Mouse (Mus musculus) hindbrain, embryonic 16.5 days (tissue): ENCODE results near the gene Kcnip1. TPM values are rescaled to one million over a fixed set of nuclear protein-coding genes. Genes with fewer than 3 reads are reported as not detected.

Source experiments
- ATAC-seq: fragments of 200-750 bp; cut with Nextera tagmentation; 2 replicates; pipeline ENCODE4 v1.8.0; 2017; ENCODE audit warnings: moderate TSS enrichment, moderate library complexity
- H3K27ac ChIP-seq: fragments of 300-500 bp; sonication (generic); 2 replicates; pipeline ENCODE4 v1.5.1; 2014; ENCODE audit warnings: low read depth, mild to moderate bottlenecking, control low read depth, low read length, moderate library complexity
- H3K27me3 ChIP-seq: fragments of 300-500 bp; sonication (generic); replicated peaks from 2 replicates; pipeline ENCODE4 v1.6.1; 2014; ENCODE audit warnings: low read length; ENCODE audit not compliant: control insufficient read depth, insufficient read depth
- H3K36me3 ChIP-seq: fragments of 300-500 bp; sonication (generic); 2 replicates; pipeline ENCODE4 v1.6.1; 2014; ENCODE audit warnings: mild to moderate bottlenecking, low read length, moderate library complexity, mixed read lengths; ENCODE audit not compliant: control insufficient read depth, insufficient read depth
- H3K4me1 ChIP-seq: fragments of 300-500 bp; sonication (generic); 2 replicates; pipeline ENCODE4 v1.6.1; 2014; ENCODE audit warnings: low read depth, low read length; ENCODE audit not compliant: control insufficient read depth, insufficient read depth
- H3K4me2 ChIP-seq: fragments of 300-500 bp; sonication (generic); 2 replicates; pipeline ENCODE4 v1.6.1; 2014; ENCODE audit warnings: mild to moderate bottlenecking, low read length, control low read depth, moderate library complexity
- H3K4me3 ChIP-seq: fragments of 300-500 bp; sonication (generic); 2 replicates; pipeline ENCODE4 v1.5.1; 2014; ENCODE audit warnings: mild to moderate bottlenecking, low read length, control low read depth, moderate library complexity
- H3K9ac ChIP-seq: fragments of 300-500 bp; sonication (generic); 2 replicates; pipeline ENCODE4 v1.6.1; 2014; ENCODE audit warnings: low read depth, mild to moderate bottlenecking, control low read depth, low read length, moderate library complexity
- H3K9me3 ChIP-seq: fragments of 300-500 bp; sonication (generic); 2 replicates; pipeline ENCODE4 v1.6.1; 2014; ENCODE audit warnings: mild to moderate bottlenecking, low read length, moderate library complexity; ENCODE audit not compliant: control insufficient read depth
- whole genome bisulfite sequencing: fragments of 180-500 bp; shearing (Covaris S2); extraction: QIAGEN DNeasy Blood & Tissue Kit; methylation state at CpG from one replicate; pipeline ENCODE4 v1.1.7; 2014; 5-methylcytosine and 5-hydroxymethylcytosine counted together
- polyA plus RNA-seq: library from polyadenylated mRNA; unstranded; fragments of >200 nt; fragmentation: Nextera tagmentation; extraction: Ambion mirVana; gene quantifications from 2 replicates; pipeline ENCODE4 v1.2.1, GENCODE M21; 2015

Kcnip1 gene
- polyA plus RNA-seq, 1 experiment from 2014 or later: 146 TPM

- H3K27me3 ChIP-seq: no peaks in the 10 kb centered on the region
- H3K9ac ChIP-seq: no peak overlapping the region
- no peak for ATAC-seq
- no peak overlapping the region for H3K4me2 ChIP-seq
- no peak overlapping the region for H3K4me3 ChIP-seq
- H3K27ac ChIP-seq: no peak overlapping the region
- H3K36me3 ChIP-seq: no peaks in the 10 kb centered on the region
- no peaks in the 10 kb centered on the region for H3K9me3 ChIP-seq
- no peaks in the 10 kb centered on the region for H3K4me1 ChIP-seq
- 85% methylated on average over 4 of the region's 4 CpGs for WGBS
These were observed 17.9 kb upstream of the Kcnip1 start for GRCm38 (mm10) chr11:34010859-34011172.

GRCm38 (mm10) chr11:34010133-34010858 is 17.3 kb upstream of the Kcnip1 start:
- WGBS: 64% methylated on average over 7 of the region's 7 CpGs
- Histone ChIP-seq H3K4me3 (no peak overlapping the region), H3K4me2 (no peak overlapping the region), H3K27ac (no peak overlapping the region), H3K9me3 (no peaks in the 10 kb centered on the region), H3K4me1 (no peaks in the 10 kb centered on the region), H3K9ac (no peak overlapping the region), H3K27me3 (no peaks in the 10 kb centered on the region), H3K36me3 (no peaks in the 10 kb centered on the region)
- ATAC-seq: 0 out of 2 replicates have a peak, but pooled peaks have one; percentile 14

DNA sequence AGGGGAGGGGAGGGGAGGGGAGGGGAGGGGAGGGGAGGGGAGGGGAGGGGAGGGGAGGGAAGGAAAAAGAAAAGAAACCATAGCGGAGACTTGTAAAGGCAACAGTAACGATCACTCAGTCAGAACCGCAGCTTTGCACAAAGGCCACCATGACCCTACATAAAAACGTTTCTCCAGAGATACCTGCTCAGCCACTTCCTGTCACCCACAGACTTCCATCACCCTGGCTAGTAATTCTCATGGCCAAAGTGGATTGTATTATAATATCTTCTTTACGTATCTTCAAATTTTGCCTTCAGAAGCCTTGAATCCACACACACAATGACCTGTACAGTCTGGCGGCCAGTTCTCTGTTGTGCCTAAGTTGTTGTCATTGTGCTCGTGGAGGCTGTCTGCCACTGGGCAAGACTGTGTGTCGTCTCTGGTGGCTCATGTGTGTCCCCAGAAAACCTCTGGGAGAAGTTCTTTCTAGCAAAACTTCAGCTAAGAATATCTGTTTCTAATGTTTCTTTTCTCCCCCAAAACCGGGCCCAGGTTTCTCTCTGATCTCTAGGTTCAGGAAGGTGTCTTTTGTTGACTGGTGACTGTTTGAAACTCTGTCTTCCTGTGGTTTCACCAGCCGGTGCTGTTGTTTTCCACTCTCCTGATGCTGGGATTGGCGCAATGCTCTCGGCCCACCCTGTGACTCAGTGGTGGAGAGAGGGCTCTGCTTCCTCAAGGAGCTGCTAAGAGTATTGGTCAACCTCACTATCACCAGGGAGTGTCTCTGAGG is 16.6 kb upstream of the Kcnip1 start:
- no peaks in the 10 kb centered on the region for H3K4me1 ChIP-seq
- no peaks in the 10 kb centered on the region for H3K27me3 ChIP-seq
- WGBS: 73% methylated on average over 12 of the region's 12 CpGs
- H3K4me2 ChIP-seq: no peak overlapping the region
- H3K9ac ChIP-seq: no peak overlapping the region
- no peak overlapping the region for H3K27ac ChIP-seq
- H3K4me3 ChIP-seq: no peak overlapping the region
- no peaks in the 10 kb centered on the region for H3K36me3 ChIP-seq
- no peak for ATAC-seq
- no peaks in the 10 kb centered on the region for H3K9me3 ChIP-seq

GRCm38 (mm10) chr11:34008702-34009101 is 15.8 kb upstream of the Kcnip1 start:
- Histone ChIP-seq H3K36me3 (no peaks in the 10 kb centered on the region), H3K9ac (no peak overlapping the region), H3K9me3 (no peaks in the 10 kb centered on the region), H3K27ac (no peak overlapping the region), H3K4me2 (no peak overlapping the region), H3K4me1 (no peaks in the 10 kb centered on the region), H3K27me3 (no peaks in the 10 kb centered on the region), H3K4me3 (no peak overlapping the region)
- 45% methylated on average over 9 of the region's 9 CpGs for WGBS
- ATAC-seq: 0 out of 2 replicates have a peak, but pooled peaks have one; percentile 40

DNA sequence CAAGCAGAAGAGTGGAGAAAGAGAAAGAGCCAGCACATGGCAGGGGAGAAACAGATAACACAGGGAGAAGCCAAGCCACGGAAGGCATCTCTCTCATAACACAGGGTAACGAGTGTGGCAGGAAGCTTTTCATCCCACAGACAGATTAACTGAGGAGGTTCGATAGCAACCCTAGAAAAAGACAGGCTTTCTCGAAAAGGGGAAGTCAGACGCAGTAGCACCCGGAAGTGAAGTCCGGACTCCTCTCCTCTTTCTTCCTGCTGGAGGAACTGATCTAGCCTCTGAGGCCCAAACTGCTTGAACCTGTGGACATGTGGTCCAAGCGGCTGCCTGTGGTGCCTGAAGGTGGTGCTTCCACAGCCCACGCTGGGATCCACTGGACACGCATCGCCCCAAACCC is 15.3 kb upstream of the Kcnip1 start:
- Histone ChIP-seq H3K27ac (no peak overlapping the region), H3K27me3 (no peaks in the 10 kb centered on the region), H3K9me3 (no peaks in the 10 kb centered on the region), H3K9ac (no peak overlapping the region), H3K4me1 (no peaks in the 10 kb centered on the region), H3K4me2 (no peak overlapping the region), H3K36me3 (no peaks in the 10 kb centered on the region), H3K4me3 (no peak overlapping the region)
- WGBS: 88% methylated on average over 11 of the region's 11 CpGs
- ATAC-seq: 0 out of 2 replicates have a peak, but pooled peaks have one; percentile 25

DNA sequence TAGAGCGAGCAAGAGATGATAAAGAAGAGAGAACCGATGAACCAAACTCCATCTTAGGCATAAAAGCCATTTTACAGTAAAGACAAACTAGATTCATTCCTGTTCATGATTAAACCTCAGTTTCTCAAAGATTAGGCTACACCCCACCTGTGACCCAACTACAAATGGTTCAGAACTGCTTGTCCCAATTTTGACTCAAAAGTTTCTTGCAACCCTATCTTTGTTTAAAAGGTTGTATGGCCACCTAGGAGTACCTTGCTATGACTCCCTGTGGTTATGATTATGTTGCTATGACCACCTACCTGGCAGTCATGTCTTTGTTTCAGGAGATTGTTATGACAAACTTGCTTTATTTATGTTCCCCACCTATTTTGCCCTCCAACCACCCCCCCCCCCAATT is 14.7 kb upstream of the Kcnip1 start:
- no peaks in the 10 kb centered on the region for H3K27me3 ChIP-seq
- no peaks in the 10 kb centered on the region for H3K9me3 ChIP-seq
- no peaks in the 10 kb centered on the region for H3K36me3 ChIP-seq
- H3K27ac ChIP-seq: no peak overlapping the region
- no peaks in the 10 kb centered on the region for H3K4me1 ChIP-seq
- H3K9ac ChIP-seq: no peak overlapping the region
- H3K4me2 ChIP-seq: no peak overlapping the region
- ATAC-seq: no peak
- no peak overlapping the region for H3K4me3 ChIP-seq
- WGBS: 91% methylated on average over 2 of the region's 2 CpGs

DNA sequence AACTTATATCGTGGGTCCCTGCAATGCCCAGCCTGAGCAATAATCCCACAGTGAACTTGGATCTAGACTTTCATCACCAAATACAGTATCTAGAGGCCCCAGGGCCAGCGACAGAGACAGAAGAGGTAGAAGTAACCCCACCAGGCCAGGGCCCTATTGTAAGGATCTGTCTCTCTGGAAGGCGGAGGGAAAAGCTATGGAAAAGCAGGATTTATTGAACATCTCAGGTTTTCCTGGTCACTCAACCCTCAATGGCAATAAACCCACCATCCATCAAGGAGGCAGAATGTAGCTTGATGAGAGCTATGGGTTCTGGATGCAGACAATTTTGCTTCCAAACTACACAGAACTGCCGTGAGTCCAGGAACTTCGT is 9.6 kb upstream of the Kcnip1 start:
- Histone ChIP-seq H3K4me1 (peaks cover 4% of the 10 kb centered on the region), H3K27me3 (no peaks in the 10 kb centered on the region), H3K27ac (no peak overlapping the region), H3K9ac (no peak overlapping the region), H3K36me3 (no peaks in the 10 kb centered on the region), H3K4me3 (no peak overlapping the region), H3K9me3 (no peaks in the 10 kb centered on the region), H3K4me2 (no peak overlapping the region)
- no peak for ATAC-seq
- 79% methylated on average over 5 of the region's 5 CpGs for WGBS

DNA sequence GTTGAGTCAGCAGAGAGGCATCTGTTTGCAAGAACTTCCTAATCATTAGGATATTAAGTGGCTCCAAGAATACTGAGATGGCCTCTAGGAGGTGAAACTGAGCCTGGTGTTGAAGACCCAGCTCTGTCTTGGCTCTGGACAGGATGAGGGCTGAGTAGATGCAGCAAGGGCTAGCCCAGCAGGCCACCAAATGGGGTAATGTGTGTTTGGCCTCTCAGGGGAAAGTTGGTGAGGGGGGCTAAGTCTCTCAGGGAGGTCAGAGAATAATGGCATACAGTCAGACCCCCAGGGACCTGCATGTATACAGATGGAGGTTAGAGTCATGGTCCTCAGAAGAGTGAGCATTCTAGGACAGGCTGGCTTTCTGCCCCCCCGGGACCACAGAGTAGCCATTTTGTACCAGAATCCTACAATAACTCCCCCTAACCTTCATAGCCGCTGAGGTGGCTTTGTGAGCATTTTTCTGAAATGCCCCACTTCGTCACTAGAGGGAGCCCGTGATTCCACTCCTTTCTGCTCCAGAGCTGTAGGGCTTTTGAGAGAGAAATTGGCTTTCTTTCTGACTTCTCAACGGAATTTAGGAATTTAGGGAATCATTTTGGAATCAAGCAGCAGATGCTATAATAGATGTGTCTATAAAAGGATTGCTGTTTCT is 9.1 kb upstream of the Kcnip1 start:
- H3K4me1 ChIP-seq: peaks cover 4% of the 10 kb centered on the region
- H3K4me2 ChIP-seq: no peak overlapping the region
- WGBS: 17% methylated on average over 5 of the region's 5 CpGs
- H3K27ac ChIP-seq: no peak overlapping the region
- H3K9ac ChIP-seq: no peak overlapping the region
- no peaks in the 10 kb centered on the region for H3K36me3 ChIP-seq
- no peaks in the 10 kb centered on the region for H3K27me3 ChIP-seq
- no peak overlapping the region for H3K4me3 ChIP-seq
- H3K9me3 ChIP-seq: no peaks in the 10 kb centered on the region
- no peak for ATAC-seq

DNA sequence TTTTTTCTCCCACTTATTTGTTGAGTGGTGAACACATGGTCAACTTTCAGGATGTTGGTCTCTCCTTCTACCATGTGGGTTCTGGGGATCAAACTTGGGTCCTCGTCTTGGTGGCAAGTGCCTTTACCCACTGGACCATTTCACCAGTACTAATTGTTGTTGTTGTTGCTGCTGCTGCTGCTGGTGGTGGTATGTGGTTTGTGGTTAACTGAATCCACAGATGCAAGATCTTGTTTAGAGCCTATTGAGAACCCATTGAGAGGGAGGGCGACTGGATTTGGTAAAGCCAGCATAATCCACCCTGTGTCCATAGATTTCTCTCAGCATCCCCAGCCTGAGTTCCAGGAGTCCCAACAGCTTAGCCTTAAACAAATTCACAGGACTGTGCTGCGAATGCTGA is 7.5 kb upstream of the Kcnip1 start:
- no peak overlapping the region for H3K4me2 ChIP-seq

More for the DNA sequence above, 7.5 kb upstream of the Kcnip1 start:
- 81% methylated on average over 3 of the region's 3 CpGs for WGBS
- Histone ChIP-seq H3K27ac (no peak overlapping the region), H3K36me3 (no peaks in the 10 kb centered on the region), H3K9me3 (no peaks in the 10 kb centered on the region), H3K27me3 (no peaks in the 10 kb centered on the region), H3K4me3 (no peak overlapping the region), H3K9ac (no peak overlapping the region), H3K4me1 (peaks cover 4% of the 10 kb centered on the region)
- ATAC-seq: no peak
